Mouse (Mus musculus) gastrocnemius, postnatal 36 days (tissue): ENCODE data around the gene Ssr2. TPM values are rescaled to one million over a fixed set of nuclear protein-coding genes. Genes with fewer than 3 reads are reported as not detected.

ENCODE experiments used
- DNase-seq, 2 experiments: peaks; one replicate each; pipeline ENCODE4 v3.0.0; 2022
- intact Hi-C: fragments of 180-260 bp; cut with DNase I; formaldehyde crosslinking; loops from one replicate; pipeline ENCODE4 v1.15.1; 2025
- long read RNA-seq, 2 experiments: library from polyadenylated mRNA; stranded (forward); transcript quantifications; one replicate each; pipeline ENCODE4 v2.0.0; 2021
- total RNA-seq, 2 experiments: library from RNA; stranded (reverse); gene quantifications; 2 replicates each; pipeline ENCODE4 v1.2.3; 2021

The Ssr2 gene
- 10 to 100 TPM; 46.3 to 51.4 TPM for total RNA-seq
- long read RNA-seq, experiment 1, transcript Ssr2-201 (5 exons, 1,189 nt), result minor isoform, 5 of 71 reads
- long read RNA-seq, experiment 1, transcript Ssr2-207 (6 exons, 1,059 nt), result major isoform, 60 of 71 reads
- long read RNA-seq, experiment 1, partial matches to known transcripts, result 2 of 71 reads
- long read RNA-seq, experiment 1, other reads (novel, unspliced or antisense), result 4 of 71 reads
- long read RNA-seq, experiment 2, transcript Ssr2-207 (6 exons, 1,059 nt), result major isoform, 86 of 100 reads
- long read RNA-seq, experiment 2, partial matches to known transcripts, result 1 of 100 reads
- long read RNA-seq, experiment 2, other reads (novel, unspliced or antisense), result 9 of 100 reads

- no peak for DNase-seq
- intact Hi-C loops, result no loop called here
These were observed at the start of gene Ssr2 for GRCm38 (mm10) chr3:88575540-88575939. Ssr2 (plus strand) TSS chr3:88575876.

- intact Hi-C loops, result loop anchor here (2.0 kb wide), 1 partner anchor 118 kb away; no protein-coding TSS in a partner anchor
- peak; percentile 80 to 81 for DNase-seq
These were observed 49.2 kb upstream of the Ssr2 start for GRCm38 (mm10) chr3:88526157-88527131.

- intact Hi-C loops, result loop anchor here (2.0 kb wide), 1 partner anchor 119 kb away; no protein-coding TSS in a partner anchor
- DNase-seq, result no peak
These were observed 48.1 kb upstream of the Ssr2 start for GRCm38 (mm10) chr3:88527565-88527964.

GRCm38 (mm10) chr3:88528646-88529045 is 47.0 kb upstream of the Ssr2 start:
- intact Hi-C loops, result no loop called here
- no peak for DNase-seq

GRCm38 (mm10) chr3:88529204-88530000 is 46.3 kb upstream of the Ssr2 start:
- intact Hi-C loops, result no loop called here
- no peak for DNase-seq

GRCm38 (mm10) chr3:88530082-88530864 is 45.4 kb upstream of the Ssr2 start:
- DNase-seq, result no peak

GRCm38 (mm10) chr3:88531348-88532298 is 44.1 kb upstream of the Ssr2 start:
- peak; percentile 79 to 84 for DNase-seq
- intact Hi-C loops, result no loop called here

More at GRCm38 (mm10) chr3:88530082-88530864, 45.4 kb upstream of the Ssr2 start:
- intact Hi-C loops, result no loop called here

GRCm38 (mm10) chr3:88532299-88532674 is 43.4 kb upstream of the Ssr2 start, which contains the start of gene Mex3a:
Mex3a (plus strand) TSS chr3:88532395.
- no peak for DNase-seq
- intact Hi-C loops, result no loop called here

- DNase-seq, result no peak
- intact Hi-C loops, result no loop called here
These were observed 42.8 kb upstream of the Ssr2 start for GRCm38 (mm10) chr3:88532689-88533511.

- DNase-seq, result no peak
- intact Hi-C loops, result no loop called here
These were observed 42.0 kb upstream of the Ssr2 start for GRCm38 (mm10) chr3:88533706-88534105.

- intact Hi-C loops, result no loop called here
- no peak for DNase-seq
These were observed 40.7 kb upstream of the Ssr2 start for GRCm38 (mm10) chr3:88535005-88535404.

- no peak for DNase-seq
- intact Hi-C loops, result no loop called here
These were observed 40.1 kb upstream of the Ssr2 start for GRCm38 (mm10) chr3:88535527-88535926.

GRCm38 (mm10) chr3:88536103-88536930 is 39.4 kb upstream of the Ssr2 start:
- DNase-seq, result peak; percentile 77 to 78
- intact Hi-C loops, result no loop called here

- DNase-seq, result no peak
- intact Hi-C loops, result no loop called here
These were observed 38.5 kb upstream of the Ssr2 start for GRCm38 (mm10) chr3:88537146-88537545.

GRCm38 (mm10) chr3:88538271-88539145 is 37.2 kb upstream of the Ssr2 start:
- intact Hi-C loops, result no loop called here
- DNase-seq, result no peak

- DNase-seq, result no peak
- intact Hi-C loops, result no loop called here
These were observed 36.3 kb upstream of the Ssr2 start for GRCm38 (mm10) chr3:88539397-88539796.
